Mouse (Mus musculus) limb, embryonic 10.5 days (tissue): ENCODE data around the gene Sgsm2. TPM values are rescaled to one million over a fixed set of nuclear protein-coding genes. Genes with fewer than 3 reads are reported as not detected.

Experiments used
- DNase-seq: peaks from one replicate; pipeline ENCODE4 v3.0.0-alpha.2; 2017; ENCODE audit warnings: low spot score
- H3K27ac ChIP-seq: fragments of 300-500 bp; sonication (generic); 2 replicates; pipeline ENCODE4 v1.5.1; 2016; ENCODE audit warnings: mild to moderate bottlenecking
- H3K27me3 ChIP-seq: fragments of 300-500 bp; sonication (generic); 2 replicates; pipeline ENCODE4 v1.6.1; 2016; ENCODE audit warnings: low read depth, mild to moderate bottlenecking; ENCODE audit not compliant: poor library complexity, severe bottlenecking
- H3K36me3 ChIP-seq: fragments of 300-500 bp; sonication (generic); 2 replicates; pipeline ENCODE4 v1.6.1; 2016; ENCODE audit warnings: mild to moderate bottlenecking, moderate library complexity
- H3K4me1 ChIP-seq: fragments of 300-500 bp; sonication (generic); 2 replicates; pipeline ENCODE4 v1.6.1; 2016
- H3K4me3 ChIP-seq: fragments of 300-500 bp; sonication (generic); 2 replicates; pipeline ENCODE4 v1.5.1; 2016; ENCODE audit warnings: mild to moderate bottlenecking, moderate library complexity
- H3K9me3 ChIP-seq: fragments of 300-500 bp; sonication (generic); replicated peaks from 2 replicates; pipeline ENCODE4 v1.6.1; 2016; ENCODE audit warnings: mild to moderate bottlenecking
- WGBS: fragments of 180-500 bp; shearing (Covaris S2); methylation state at CpG from one replicate; pipeline ENCODE4 v1.1.7; 2016; 5-methylcytosine and 5-hydroxymethylcytosine counted together
- polyA plus RNA-seq: library from polyadenylated mRNA; unstranded; fragments of >200 nt; fragmentation: Nextera tagmentation; extraction: Ambion mirVana; gene quantifications from 2 replicates; pipeline ENCODE4 v1.2.1, GENCODE M21; 2016

Sgsm2 gene
- polyA plus RNA-seq, 1 experiment from 2014 or later: 4.1 TPM

DNA sequence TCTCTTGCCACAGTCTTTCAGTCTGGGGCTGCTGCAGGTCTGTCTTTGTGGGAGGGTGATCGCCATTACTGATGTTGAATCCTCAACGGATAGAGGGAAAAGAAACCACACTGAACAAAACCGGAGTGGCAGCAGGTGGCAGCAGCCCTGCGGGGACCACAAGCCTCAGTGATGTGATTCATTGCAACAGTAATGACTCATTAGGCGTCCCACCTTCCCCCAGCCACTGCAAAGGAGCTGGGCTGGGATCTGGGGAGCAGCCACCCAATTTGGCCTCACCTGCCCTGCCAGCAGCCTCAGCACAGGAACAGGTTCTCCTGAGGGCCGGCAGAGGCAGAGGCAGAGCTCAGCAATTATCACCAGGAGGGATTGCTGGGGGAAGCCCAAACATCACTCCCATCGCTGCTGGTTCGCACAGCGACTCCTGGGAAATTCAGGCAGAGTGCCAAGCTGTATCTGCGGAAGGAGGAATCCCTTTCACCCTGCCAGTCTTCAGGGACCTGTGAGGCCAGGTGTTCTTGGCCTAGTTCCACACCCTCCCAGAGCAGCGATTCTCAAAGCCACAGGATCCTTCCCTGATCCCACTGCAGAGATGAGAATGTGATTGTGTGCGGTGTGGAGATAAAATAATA, 25.8 kb downstream of the Sgsm2 start:
- 44% methylated on average over 12 of the region's 12 CpGs for WGBS
- H3K27ac ChIP-seq: no peak overlapping the region
- H3K36me3 ChIP-seq: no peaks in the 10 kb centered on the region
- H3K27me3 ChIP-seq: no peaks in the 10 kb centered on the region
- DNase-seq: no peak
- peaks cover 12% of the 10 kb centered on the region for H3K4me1 ChIP-seq
- no peaks in the 10 kb centered on the region for H3K9me3 ChIP-seq
- H3K4me3 ChIP-seq: no peak overlapping the region

- Histone ChIP-seq H3K27ac (no peak overlapping the region), H3K4me3 (no peak overlapping the region), H3K9me3 (no peaks in the 10 kb centered on the region), H3K36me3 (no peaks in the 10 kb centered on the region), H3K4me1 (peaks cover 12% of the 10 kb centered on the region), H3K27me3 (no peaks in the 10 kb centered on the region)
- no peak for DNase-seq
- 79% methylated on average over 4 of the region's 4 CpGs for WGBS
Observed at GRCm38 (mm10) chr11:74870544-74870943, 26.3 kb downstream of the Sgsm2 start.

GRCm38 (mm10) chr11:74869603-74870002, 27.3 kb downstream of the Sgsm2 start:
- Histone ChIP-seq H3K4me1 (peaks cover 10% of the 10 kb centered on the region), H3K4me3 (no peak overlapping the region), H3K27ac (no peak overlapping the region), H3K27me3 (no peaks in the 10 kb centered on the region), H3K36me3 (peaks cover 5% of the 10 kb centered on the region; the same call in 1 of the 2 replicates), H3K9me3 (no peaks in the 10 kb centered on the region)
- no peak for DNase-seq
- WGBS: 84% methylated on average over 6 of the region's 6 CpGs

DNA sequence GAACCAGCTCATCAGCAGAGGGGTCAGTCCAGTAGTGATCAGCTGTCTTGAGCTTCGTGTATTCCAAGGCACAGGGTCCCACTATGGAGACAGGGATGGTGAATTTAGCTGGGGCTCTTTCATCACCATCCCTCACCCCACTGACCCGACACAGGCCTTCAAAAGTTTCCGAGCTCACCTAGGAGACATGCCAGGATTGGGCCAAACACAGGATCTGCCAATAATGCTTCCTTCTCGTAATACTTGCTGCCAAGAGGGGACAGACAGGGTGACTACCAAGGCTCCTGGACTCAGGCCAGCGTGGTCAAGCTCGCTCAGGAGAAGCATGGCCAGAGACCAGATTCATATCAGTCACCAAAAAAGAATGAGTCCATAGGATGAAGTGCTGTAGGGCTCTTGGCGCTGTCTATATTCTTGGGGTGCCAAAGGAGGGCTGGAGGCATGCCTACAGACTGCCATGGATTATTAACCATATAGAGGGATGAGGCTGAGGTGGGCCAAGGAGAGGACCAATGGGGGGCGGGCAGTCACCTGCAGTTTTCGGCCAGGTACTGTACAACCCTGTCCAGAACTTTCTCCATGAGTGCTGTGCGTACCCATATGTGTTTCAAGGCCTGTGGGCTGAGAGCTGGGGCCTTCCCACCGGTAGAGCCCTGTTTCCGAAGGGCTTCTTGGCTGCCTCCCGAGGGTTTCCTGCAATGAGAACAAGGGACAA, 28.7 kb downstream of the Sgsm2 start:
- Histone ChIP-seq H3K36me3 (peaks cover 5% of the 10 kb centered on the region; the same call in 1 of the 2 replicates), H3K4me1 (peaks cover 8% of the 10 kb centered on the region), H3K4me3 (no peak overlapping the region), H3K27ac (no peak overlapping the region), H3K27me3 (no peaks in the 10 kb centered on the region), H3K9me3 (no peaks in the 10 kb centered on the region)
- no peak for DNase-seq
- WGBS: 91% methylated on average over 13 of the region's 13 CpGs

GRCm38 (mm10) chr11:74867181-74867580, 29.7 kb downstream of the Sgsm2 start:
- Histone ChIP-seq H3K36me3 (peaks cover 5% of the 10 kb centered on the region; the same call in 1 of the 2 replicates), H3K27ac (no peak overlapping the region)
- WGBS: 82% methylated on average over 2 of the region's 2 CpGs

DNA sequence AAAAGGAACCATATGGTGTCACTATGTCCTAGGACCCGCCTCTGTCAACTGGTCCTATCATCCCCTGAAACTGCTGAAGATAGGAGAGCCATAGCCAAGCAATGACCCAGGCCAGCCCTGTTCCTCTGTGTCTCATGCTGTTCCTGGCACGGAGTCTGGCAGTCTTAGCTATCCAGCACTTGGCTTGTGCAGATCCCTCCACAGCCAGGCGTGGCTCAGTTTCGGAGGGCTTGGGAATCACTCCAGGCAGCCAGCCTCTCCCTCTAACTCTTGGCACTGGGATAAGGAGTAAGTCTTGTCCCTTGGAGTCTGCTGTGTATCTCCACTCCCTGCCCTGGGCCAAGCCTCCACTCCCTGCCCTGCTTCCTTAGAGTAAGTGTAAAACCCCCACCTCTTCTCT, 30.2 kb downstream of the Sgsm2 start:
- no peak for DNase-seq
- Histone ChIP-seq H3K27ac (no peak overlapping the region), H3K4me1 (peaks cover 8% of the 10 kb centered on the region), H3K9me3 (no peaks in the 10 kb centered on the region), H3K36me3 (peaks cover 5% of the 10 kb centered on the region; the same call in 1 of the 2 replicates), H3K27me3 (no peaks in the 10 kb centered on the region), H3K4me3 (no peak overlapping the region)
- WGBS: 86% methylated on average over 4 of the region's 4 CpGs

More at GRCm38 (mm10) chr11:74867181-74867580, 29.7 kb downstream of the Sgsm2 start:
- H3K4me1 ChIP-seq: peaks cover 8% of the 10 kb centered on the region
- no peaks in the 10 kb centered on the region for H3K9me3 ChIP-seq
- no peak overlapping the region for H3K4me3 ChIP-seq
- H3K27me3 ChIP-seq: no peaks in the 10 kb centered on the region
- DNase-seq: no peak

- peaks cover 5% of the 10 kb centered on the region; the same call in 1 of the 2 replicates for H3K36me3 ChIP-seq
- no peak overlapping the region for H3K4me3 ChIP-seq
- H3K27ac ChIP-seq: no peak overlapping the region
- WGBS: 87% methylated on average over 9 of the region's 9 CpGs
- H3K4me1 ChIP-seq: peaks cover 7% of the 10 kb centered on the region
- H3K27me3 ChIP-seq: no peaks in the 10 kb centered on the region
- no peaks in the 10 kb centered on the region for H3K9me3 ChIP-seq
- no peak for DNase-seq
Observed at GRCm38 (mm10) chr11:74865252-74865651, 31.6 kb downstream of the Sgsm2 start.

DNA sequence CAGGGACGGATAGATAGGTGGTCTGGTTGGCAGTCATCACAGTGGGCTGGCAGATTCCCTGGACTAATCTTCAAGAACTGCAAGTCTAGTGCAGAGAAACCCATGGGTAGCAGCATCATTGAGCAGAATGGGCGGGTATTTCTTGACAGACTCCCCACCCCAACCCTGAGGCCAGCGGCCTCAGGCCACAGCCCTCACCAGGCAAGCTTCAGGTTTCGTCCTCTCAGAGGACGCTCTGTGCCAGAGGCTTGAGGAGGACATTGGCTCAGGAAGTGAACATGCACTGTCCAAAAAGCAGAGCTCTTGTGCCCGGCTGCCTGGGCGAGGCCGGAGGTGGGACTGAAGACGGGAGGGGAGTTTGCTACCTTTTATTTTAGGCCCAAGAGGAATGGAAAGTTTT, 32.4 kb downstream of the Sgsm2 start:
- 86% methylated on average over 9 of the region's 9 CpGs for WGBS
- no peak overlapping the region for H3K27ac ChIP-seq
- peaks cover 7% of the 10 kb centered on the region for H3K4me1 ChIP-seq
- H3K27me3 ChIP-seq: no peaks in the 10 kb centered on the region
- H3K9me3 ChIP-seq: no peaks in the 10 kb centered on the region
- H3K4me3 ChIP-seq: no peak overlapping the region
- DNase-seq: no peak
- H3K36me3 ChIP-seq: peaks cover 5% of the 10 kb centered on the region; the same call in 1 of the 2 replicates

- Histone ChIP-seq H3K4me3 (no peak overlapping the region), H3K9me3 (no peaks in the 10 kb centered on the region), H3K4me1 (peaks cover 7% of the 10 kb centered on the region), H3K27ac (no peak overlapping the region), H3K36me3 (peaks cover 5% of the 10 kb centered on the region; the same call in 1 of the 2 replicates), H3K27me3 (no peaks in the 10 kb centered on the region)
- 22% methylated on average over 11 of the region's 11 CpGs for WGBS
- peak; percentile 50 for DNase-seq
Observed at GRCm38 (mm10) chr11:74863471-74863870, 33.4 kb downstream of the Sgsm2 start.

GRCm38 (mm10) chr11:74862129-74862528, 34.7 kb downstream of the Sgsm2 start:
- Histone ChIP-seq H3K27me3 (no peaks in the 10 kb centered on the region), H3K36me3 (peaks cover 5% of the 10 kb centered on the region; the same call in 1 of the 2 replicates), H3K27ac (no peak overlapping the region), H3K4me1 (peaks cover 7% of the 10 kb centered on the region), H3K4me3 (no peak overlapping the region), H3K9me3 (no peaks in the 10 kb centered on the region)
- DNase-seq: no peak
- 81% methylated on average over 5 of the region's 5 CpGs for whole genome bisulfite sequencing

- 84% methylated on average over 9 of the region's 9 CpGs for WGBS
- Histone ChIP-seq H3K36me3 (no peaks in the 10 kb centered on the region), H3K9me3 (no peaks in the 10 kb centered on the region), H3K27ac (no peak overlapping the region), H3K4me3 (no peak overlapping the region), H3K4me1 (peaks cover 5% of the 10 kb centered on the region), H3K27me3 (no peaks in the 10 kb centered on the region)
- DNase-seq: no peak
Observed at GRCm38 (mm10) chr11:74857756-74858155, 39.1 kb downstream of the Sgsm2 start.

DNA sequence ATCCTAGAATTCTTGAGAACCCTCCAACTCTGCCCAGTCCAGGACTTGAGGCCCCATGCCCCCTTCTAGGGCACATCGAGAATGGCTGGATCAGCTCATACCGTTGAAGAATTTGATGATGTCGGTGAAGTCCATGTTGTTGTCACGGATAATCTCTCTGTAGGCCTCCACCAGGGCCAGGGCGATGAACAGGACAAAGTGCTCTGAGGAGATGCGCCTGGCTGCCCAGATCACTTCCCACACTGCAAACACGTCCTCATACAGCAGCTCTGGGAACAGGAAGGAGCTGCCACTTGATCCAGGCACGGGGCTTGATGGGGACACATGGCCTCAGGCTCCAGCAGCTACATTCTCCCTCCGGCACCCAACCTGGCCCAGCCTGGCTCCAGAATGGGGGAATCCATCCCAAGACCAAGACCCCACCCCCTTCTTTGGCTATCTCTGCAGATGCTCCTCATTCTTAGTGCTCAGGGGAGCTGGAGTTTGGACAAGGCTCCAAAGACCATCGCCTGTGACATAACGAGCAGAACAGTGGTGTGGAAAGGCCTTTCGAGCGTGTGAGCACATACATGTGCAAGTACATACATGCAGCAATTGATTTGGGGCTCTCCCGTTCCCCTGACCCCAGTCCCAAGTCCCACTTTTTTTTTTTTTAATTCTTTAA, 45.7 kb downstream of the Sgsm2 start:
- Histone ChIP-seq H3K9me3 (no peaks in the 10 kb centered on the region), H3K27me3 (no peaks in the 10 kb centered on the region), H3K36me3 (no peaks in the 10 kb centered on the region), H3K27ac (no peak overlapping the region), H3K4me3 (no peak overlapping the region), H3K4me1 (peaks cover 21% of the 10 kb centered on the region)
- no peak for DNase-seq
- 83% methylated on average over 14 of the region's 14 CpGs for WGBS
